ENCODE assay signal across 25 mouse cellular contexts in genomic region chr11:100307900-100308299, GRCm38 (mm10). TPM values are rescaled to one million over a fixed set of nuclear protein-coding genes. Genes with fewer than 3 reads are reported as not detected.
DNase-seq lines count a peak whose midpoint lies in the region; ATAC-seq and TF ChIP-seq lines count a peak whose summit lies in the region.
"Had no signal": no experiment of that assay in that cellular context is flagged by ENCODE, and none has a peak within 500 bp of the region (broad histone marks: within the 10 kb centered on the region; RNA-seq: fewer than 3 reads in every experiment).

No protein-coding gene starts in this region.

- H3K4me3 ChIP-seq in ES-Bruce4 (ENCODE audit: low read depth, low read length) (no peak overlapping the region), ES-E14 (ENCODE audit: insufficient read depth in 1 of 2, low read depth in 1 of 2, low read length in 2 of 2, poor library complexity in 1 of 2, severe bottlenecking in 1 of 2) (no peak overlapping the region)
- H3K4me3 ChIP-seq in hindbrain, embryonic 13.5 days, result no peak overlapping the region
- H3K4me3 ChIP-seq: embryonic facial prominence, embryonic 10.5 days; embryonic facial prominence, embryonic 12.5 days; forebrain, embryonic 13.5 days; forebrain, embryonic 15.5 days had no signal

- TF ChIP-seq POLR2A in ES-Bruce4 (IDR thresholded peaks at IDR 0.05; ENCODE audit: insufficient read depth, low read length), result no peak

- no peak for TF ChIP-seq CTCF in ES-Bruce4 (IDR thresholded peaks at IDR 0.05; ENCODE audit: low read depth, low read length)

- H3K4me1 ChIP-seq in ES-Bruce4 (ENCODE audit: control insufficient read depth, insufficient read depth, low read length) (peaks cover 3% of the 10 kb centered on the region), ES-E14 (ENCODE audit: control insufficient read depth in 2 of 2, insufficient read depth in 2 of 2, low read length in 2 of 2, poor library complexity in 1 of 2) (peaks cover 0 to 11% of the 10 kb centered on the region in 2 experiments; a peak in 3 of 4 replicates)
- H3K4me1 ChIP-seq in hindbrain, embryonic 13.5 days (replicated peaks), result peaks cover 9% of the 10 kb centered on the region
- H3K4me1 ChIP-seq: embryonic facial prominence, embryonic 12.5 days; forebrain, embryonic 13.5 days; forebrain, embryonic 15.5 days had no signal

- H3K9ac ChIP-seq in ES-Bruce4 (ENCODE audit: low read depth, poor library complexity, severe bottlenecking), result no peak overlapping the region
- H3K9ac ChIP-seq in ES-E14 (ENCODE audit: insufficient read depth, low read depth, low read length, poor library complexity, severe bottlenecking), result no peak overlapping the region
- no peak overlapping the region for H3K9ac ChIP-seq in hindbrain, embryonic 13.5 days
- H3K9ac ChIP-seq: embryonic facial prominence, embryonic 12.5 days; forebrain, embryonic 13.5 days; forebrain, embryonic 15.5 days; forebrain, postnatal 0 days had no signal

- no peaks in the 10 kb centered on the region for H3K27me3 ChIP-seq in ES-Bruce4 (ENCODE audit: control insufficient read depth, insufficient read depth, low read length, poor library complexity, severe bottlenecking)
- no peaks in the 10 kb centered on the region for H3K27me3 ChIP-seq in hindbrain, embryonic 13.5 days
- H3K27me3 ChIP-seq: embryonic facial prominence, embryonic 12.5 days; forebrain, embryonic 13.5 days; forebrain, embryonic 15.5 days had no signal

- no peak overlapping the region for H3K4me2 ChIP-seq in hindbrain, embryonic 13.5 days
- H3K4me2 ChIP-seq: embryonic facial prominence, embryonic 12.5 days; forebrain, embryonic 13.5 days; forebrain, embryonic 15.5 days had no signal

- no peak for TF ChIP-seq EP300 in ES-Bruce4 (IDR thresholded peaks at IDR 0.05; ENCODE audit: insufficient read depth, low read depth, low read length)

- DNase-seq in ES-E14 (ENCODE audit: low read depth, low spot score) (no peak), ZHBTc4 (ENCODE audit: low read depth, low spot score) (peak; percentile 62)
- DNase-seq in cerebellum, adult 9-10 months, result no peak
- DNase-seq: adrenal gland, adult 2 months; adrenal gland, postnatal 10 days; adrenal gland, postnatal 25 days; B cell, adult 2 months; cerebellum, adult 11 months; cerebellum, adult 18-20 months; cerebellum, adult 8-10 months; cerebellum, postnatal 10 days; cerebellum, postnatal 25 days; forebrain, postnatal 0 days had no signal

- H3K27ac ChIP-seq in ES-Bruce4 (ENCODE audit: insufficient read depth, low read length) (peak overlapping the region; percentile 21), ES-E14 (ENCODE audit: insufficient read depth, low read depth, low read length, poor library complexity, severe bottlenecking) (peak overlapping the region; percentile 42; the same call in 1 of the 2 replicates)
- H3K27ac ChIP-seq in hindbrain, embryonic 13.5 days, result no peak overlapping the region
- H3K27ac ChIP-seq: embryonic facial prominence, embryonic 10.5 days; embryonic facial prominence, embryonic 12.5 days; forebrain, embryonic 13.5 days; forebrain, embryonic 15.5 days had no signal

- no peaks in the 10 kb centered on the region for H3K36me3 ChIP-seq in ES-Bruce4 (ENCODE audit: control insufficient read depth, insufficient read depth, low read length, poor library complexity, severe bottlenecking)
- no peaks in the 10 kb centered on the region for H3K36me3 ChIP-seq in ES-E14 (ENCODE audit: control insufficient read depth, insufficient read depth, low read length, poor library complexity, severe bottlenecking)
- no peaks in the 10 kb centered on the region for H3K36me3 ChIP-seq in hindbrain, embryonic 13.5 days
- H3K36me3 ChIP-seq: embryonic facial prominence, embryonic 10.5 days; embryonic facial prominence, embryonic 12.5 days; forebrain, embryonic 15.5 days had no signal

- ATAC-seq in hindbrain, embryonic 13.5 days (ENCODE audit: low FRiP score), result no peak
- ATAC-seq: CD4-positive, CD25-positive, alpha-beta regulatory T cell, adult 4 months; forebrain, embryonic 13.5 days; forebrain, embryonic 15.5 days; forebrain, postnatal 0 days had no signal

- in situ Hi-C loops in ES-E14 (cut with MboI; ENCODE audit: low sequenced_read_pairs in 2 of 2, unreplicated experiment in 2 of 2), result no loop called here

- WGBS in hindbrain, embryonic 13.5 days, result 91% methylated on average over 5 of the region's 5 CpGs

- H3K9me3 ChIP-seq in ES-Bruce4 (replicated peaks; ENCODE audit: control insufficient read depth, insufficient read depth, low read length, poor library complexity, severe bottlenecking), result no peaks in the 10 kb centered on the region
- no peaks in the 10 kb centered on the region for H3K9me3 ChIP-seq in ES-E14 (ENCODE audit: control insufficient read depth, insufficient read depth, low read depth, low read length)
- no peaks in the 10 kb centered on the region for H3K9me3 ChIP-seq in hindbrain, embryonic 13.5 days
- H3K9me3 ChIP-seq: embryonic facial prominence, embryonic 10.5 days; embryonic facial prominence, embryonic 12.5 days; forebrain, embryonic 13.5 days; forebrain, embryonic 15.5 days had no signal

TF ChIP-seq in ES-E14, 5 proteins besides CTCF, POLR2A, EP300 and RAD21:
- TF ChIP-seq ZNF384 (IDR thresholded peaks at IDR 0.05; ENCODE audit: low read depth, low read length) (peak; percentile 52; the same call in 1 of the 2 replicates), CHD2 (IDR thresholded peaks at IDR 0.05; ENCODE audit: low read depth, low read length) (no peak)

RNA-seq across cellular contexts. Expression of gene Eif1, which starts 11.8 kb away (rescaled TPM):
- 718 and 769 TPM in 2 replicates for polyA plus RNA-seq in ES-Bruce4 (2011; ENCODE audit: insufficient read depth, insufficient read length, low read depth, missing spikeins)
- total RNA-seq in ES-E14 (2012; rRNA removed), result 322 and 326 TPM in 2 replicates
- 1,398 and 1,436 TPM in 2 replicates for polyA plus RNA-seq in hindbrain, embryonic 13.5 days (2015; fragmentation: Nextera tagmentation; extraction: Ambion mirVana)

RNA-seq across cellular contexts. Expression of gene Gast, which starts 26.3 kb away (rescaled TPM):
- polyA plus RNA-seq in ES-Bruce4 (2011; ENCODE audit: insufficient read depth, insufficient read length, low read depth, missing spikeins), result not detected in 2 replicates
- 1.6 and 2.9 TPM in 2 replicates for total RNA-seq in ES-E14 (2012; rRNA removed)
- polyA plus RNA-seq in hindbrain, embryonic 13.5 days (2015; fragmentation: Nextera tagmentation; extraction: Ambion mirVana), result 0.66 and 1.7 TPM in 2 replicates
- total RNA-seq: adrenal gland, adult 2 months; adrenal gland, postnatal 10 days; adrenal gland, postnatal 25 days; adrenal gland, postnatal 4 days; CH12.LX; forebrain, postnatal 0 days; MEL had no signal
- polyA plus RNA-seq: adrenal gland, adult 2 months; CD4-positive, CD25-positive, alpha-beta regulatory T cell, adult 4 months; embryonic facial prominence, embryonic 12.5 days had no signal

RNA-seq across cellular contexts. Expression of gene Krt42, which starts 38.2 kb away (rescaled TPM):
- polyA plus RNA-seq in ES-Bruce4 (2011; ENCODE audit: insufficient read depth, insufficient read length, low read depth, missing spikeins), result 20.6 and 21.5 TPM in 2 replicates
- total RNA-seq in ES-E14 (2012; rRNA removed), result 21.7 and 42.5 TPM in 2 replicates
- not detected in 2 replicates for polyA plus RNA-seq in hindbrain, embryonic 13.5 days (2015; fragmentation: Nextera tagmentation; extraction: Ambion mirVana)
- total RNA-seq: adrenal gland, adult 2 months; adrenal gland, postnatal 10 days; adrenal gland, postnatal 25 days; adrenal gland, postnatal 4 days; CH12.LX; forebrain, postnatal 0 days; MEL had no signal
- polyA plus RNA-seq: CD4-positive, CD25-positive, alpha-beta regulatory T cell, adult 4 months; cortical plate, adult 2 months; embryonic facial prominence, embryonic 10.5 days; embryonic facial prominence, embryonic 12.5 days; forebrain, embryonic 11.5 days; forebrain, embryonic 13.5 days; forebrain, embryonic 15.5 days; forebrain, postnatal 0 days had no signal

RNA-seq across cellular contexts. Expression of gene Krt17, which starts 47.1 kb away (rescaled TPM):
- polyA plus RNA-seq in ES-Bruce4 (2011; ENCODE audit: insufficient read depth, insufficient read length, low read depth, missing spikeins), result 10.5 and 11.8 TPM in 2 replicates
- 3.2 and 8.5 TPM in 2 replicates for total RNA-seq in ES-E14 (2012; rRNA removed)
- polyA plus RNA-seq in hindbrain, embryonic 13.5 days (2015; fragmentation: Nextera tagmentation; extraction: Ambion mirVana), result 0.17 TPM in 1 of 2 replicates, not detected in the other
- total RNA-seq: adrenal gland, adult 2 months; adrenal gland, postnatal 10 days; adrenal gland, postnatal 25 days; forebrain, postnatal 0 days; MEL had no signal
- polyA plus RNA-seq: adrenal gland, adult 2 months; forebrain, embryonic 11.5 days; forebrain, embryonic 15.5 days had no signal

RNA-seq across cellular contexts. Expression of gene Hap1, which starts 48.0 kb away (rescaled TPM):
- polyA plus RNA-seq in ES-Bruce4 (2011; ENCODE audit: insufficient read depth, insufficient read length, low read depth, missing spikeins), result 12.7 and 13.6 TPM in 2 replicates
- 21.4 and 34.2 TPM in 2 replicates for total RNA-seq in ES-E14 (2012; rRNA removed)
- 94.1 and 94.4 TPM in 2 replicates for polyA plus RNA-seq in hindbrain, embryonic 13.5 days (2015; fragmentation: Nextera tagmentation; extraction: Ambion mirVana)

Comparison
In these comparisons a context has a peak if more than half of its experiments do, and no peak if none do; other contexts are left out.
1. RNA of gene Krt42, which starts 38.2 kb away (polyA plus RNA-seq): 20.6 to 21.5 TPM in ES-Bruce4; not detected in hindbrain, embryonic 13.5 days; every median in the first group is over 10 times any median in the second.